Mouse (Mus musculus) lung, embryonic 14.5 days (tissue): ENCODE data around the gene Rnasel. TPM values are rescaled to one million over a fixed set of nuclear protein-coding genes. Genes with fewer than 3 reads are reported as not detected.
A peak's percentile ranks its signal among the peaks of the same experiment; 100 is the strongest.

ENCODE experiments used
- ATAC-seq: fragments of 200-750 bp; cut with Nextera tagmentation; 2 replicates; pipeline ENCODE4 v1.8.0; 2017; ENCODE audit warnings: mild to moderate bottlenecking, moderate TSS enrichment, moderate library complexity; ENCODE audit not compliant: insufficient read depth
- DNase-seq: peaks from one replicate; pipeline ENCODE4 v3.0.0-alpha.2; 2015
- H3K27ac ChIP-seq: fragments of 300-500 bp; sonication (generic); 2 replicates; pipeline ENCODE4 v1.5.1; 2014; ENCODE audit warnings: low read depth, mild to moderate bottlenecking, moderate library complexity
- H3K27me3 ChIP-seq: fragments of 300-500 bp; sonication (generic); 2 replicates; pipeline ENCODE4 v1.6.1; 2014; ENCODE audit warnings: low read length, control low read depth; ENCODE audit not compliant: insufficient read depth
- H3K36me3 ChIP-seq: fragments of 300-500 bp; sonication (generic); 2 replicates; pipeline ENCODE4 v1.6.1; 2014; ENCODE audit warnings: control low read depth; ENCODE audit not compliant: insufficient read depth
- H3K4me1 ChIP-seq: fragments of 300-500 bp; sonication (generic); 2 replicates; pipeline ENCODE4 v1.6.1; 2014; ENCODE audit warnings: antibody characterized with exemption, control low read depth; ENCODE audit not compliant: insufficient read depth
- H3K4me2 ChIP-seq: fragments of 300-500 bp; sonication (generic); 2 replicates; pipeline ENCODE4 v1.6.1; 2014; ENCODE audit warnings: mild to moderate bottlenecking
- H3K4me3 ChIP-seq: fragments of 300-500 bp; sonication (generic); 2 replicates; pipeline ENCODE4 v1.5.1; 2014; ENCODE audit warnings: low read depth, low read length
- H3K9ac ChIP-seq: fragments of 300-500 bp; sonication (generic); 2 replicates; pipeline ENCODE4 v1.6.1; 2014
- H3K9me3 ChIP-seq: fragments of 300-500 bp; sonication (generic); 2 replicates; pipeline ENCODE4 v1.6.1; 2016; ENCODE audit warnings: low read depth, low read length, control low read depth
- CTCF ChIP-seq: IDR thresholded peaks from 2 replicates; pipeline ENCODE4 v1.5.1; 2016; ENCODE audit warnings: antibody characterized with exemption, low read depth
- WGBS: fragments of 180-500 bp; shearing (Covaris S2); extraction: QIAGEN DNeasy Blood & Tissue Kit; methylation state at CpG from one replicate; pipeline ENCODE4 v1.1.7; 2014; 5-methylcytosine and 5-hydroxymethylcytosine counted together
- polyA plus RNA-seq: library from polyadenylated mRNA; unstranded; fragments of >200 nt; fragmentation: Nextera tagmentation; extraction: Ambion mirVana; gene quantifications from 2 replicates; pipeline ENCODE4 v1.2.1, GENCODE M21; 2014

Gene Rnasel
- polyA plus RNA-seq, 1 experiment from 2014 or later, result 6.8 TPM

GRCm38 (mm10) chr1:153736096-153736495 lies 13.1 kb upstream of the Rnasel start:
- H3K27me3 ChIP-seq, result peaks cover 29% of the 10 kb centered on the region
- H3K4me1 ChIP-seq, result 0 out of 2 replicates have a peak, but pooled peaks cover 6% of the 10 kb centered on the region
- ATAC-seq, result no peak
- H3K36me3 ChIP-seq, result no peaks in the 10 kb centered on the region
- no peak overlapping the region for H3K9ac ChIP-seq
- TF ChIP-seq CTCF, result no peak
- no peak for DNase-seq
- no peaks in the 10 kb centered on the region for H3K9me3 ChIP-seq
- no peak overlapping the region for H3K4me3 ChIP-seq
- 46% methylated on average over 6 of the region's 6 CpGs for WGBS
- no peak overlapping the region for H3K4me2 ChIP-seq
- no peak overlapping the region for H3K27ac ChIP-seq

GRCm38 (mm10) chr1:153737101-153738085 lies 11.8 kb upstream of the Rnasel start:
- WGBS, result 47% methylated on average over 9 of the region's 9 CpGs
- Histone ChIP-seq H3K27me3 (peaks cover 30% of the 10 kb centered on the region), H3K9me3 (no peaks in the 10 kb centered on the region), H3K4me3 (no peak overlapping the region), H3K27ac (no peak overlapping the region), H3K4me2 (no peak overlapping the region), H3K4me1 (0 out of 2 replicates have a peak, but pooled peaks cover 6% of the 10 kb centered on the region), H3K9ac (no peak overlapping the region), H3K36me3 (no peaks in the 10 kb centered on the region)
- TF ChIP-seq CTCF, result no peak
- ATAC-seq, result no peak
- DNase-seq, result no peak

GRCm38 (mm10) chr1:153739437-153740015 lies 9.7 kb upstream of the Rnasel start:
- H3K4me1 ChIP-seq, result no peaks in the 10 kb centered on the region
- WGBS, result 17% methylated on average over 13 of the region's 13 CpGs
- ATAC-seq (no peak), DNase-seq (peak; percentile 22)
- H3K9me3 ChIP-seq, result no peaks in the 10 kb centered on the region
- H3K4me3 ChIP-seq, result peak overlapping the region; percentile 37
- peaks cover 30% of the 10 kb centered on the region for H3K27me3 ChIP-seq
- H3K36me3 ChIP-seq, result no peaks in the 10 kb centered on the region
- H3K4me2 ChIP-seq, result peak overlapping the region; percentile 68
- H3K9ac ChIP-seq, result no peak overlapping the region
- no peak for TF ChIP-seq CTCF
- no peak overlapping the region for H3K27ac ChIP-seq

- no peak for TF ChIP-seq CTCF
- Histone ChIP-seq H3K9ac (0 out of 2 replicates have a peak within 1 kb of the TSS, but pooled peaks have one; percentile 5), H3K4me3 (peak within 1 kb of the TSS; percentile 37), H3K36me3 (no peaks in the 10 kb centered on the region), H3K9me3 (no peaks in the 10 kb centered on the region), H3K27ac (no peak within 1 kb of the TSS), H3K4me2 (peak within 1 kb of the TSS; percentile 68), H3K4me1 (no peaks in the 10 kb centered on the region), H3K27me3 (peaks cover 30% of the 10 kb centered on the region)
- DNase-seq, result peak; percentile 85
- under 1% methylated on average over 28 of the region's 28 CpGs for WGBS
- peak; percentile 84 for ATAC-seq
These were observed 9.1 kb upstream of the Rnasel start, which contains the start of gene Rgs16 for GRCm38 (mm10) chr1:153740145-153740544. Rgs16 (plus strand) TSS chr1:153740349.

GRCm38 (mm10) chr1:153740775-153741400 lies 8.3 kb upstream of the Rnasel start:
- Histone ChIP-seq H3K4me3 (peak overlapping the region; percentile 37), H3K27me3 (peaks cover 30% of the 10 kb centered on the region), H3K9ac (no peak overlapping the region), H3K4me2 (peak overlapping the region; percentile 68), H3K27ac (no peak overlapping the region), H3K9me3 (no peaks in the 10 kb centered on the region), H3K4me1 (no peaks in the 10 kb centered on the region), H3K36me3 (no peaks in the 10 kb centered on the region)
- ATAC-seq (no peak), DNase-seq (no peak)
- TF ChIP-seq CTCF, result no peak
- 38% methylated on average over 12 of the region's 12 CpGs for WGBS

- no peak for TF ChIP-seq CTCF
- Histone ChIP-seq H3K4me3 (no peak overlapping the region), H3K36me3 (no peaks in the 10 kb centered on the region), H3K27ac (no peak overlapping the region), H3K27me3 (peaks cover 30% of the 10 kb centered on the region), H3K9me3 (no peaks in the 10 kb centered on the region), H3K4me2 (peak overlapping the region; percentile 35; the same call in 1 of the 2 replicates), H3K9ac (no peak overlapping the region), H3K4me1 (no peaks in the 10 kb centered on the region)
- ATAC-seq (no peak), DNase-seq (no peak)
- 65% methylated on average over 18 of the region's 18 CpGs for WGBS
These were observed 7.5 kb upstream of the Rnasel start for GRCm38 (mm10) chr1:153741551-153742316.
